Mouse (Mus musculus): ENCODE measurements around the gene Eif3l.
A peak's percentile ranks its signal among the peaks of the same experiment; 100 is the strongest.

Eif3l gene

GRCm38 (mm10) chr15:79127101-79127500 lies 52.1 kb downstream of the Eif3l start:
- DNase-seq: peak; percentile 92

- DNase-seq: peak; percentile 76
Observed at GRCm38 (mm10) chr15:79128208-79128607, 53.2 kb downstream of the Eif3l start.

- no peak for DNase-seq
Observed at GRCm38 (mm10) chr15:79129311-79129710, 54.3 kb downstream of the Eif3l start.

GRCm38 (mm10) chr15:79130782-79131181 lies 55.8 kb downstream of the Eif3l start:
- peak; percentile 91 for DNase-seq

- peak; percentile 98 for DNase-seq
Observed at GRCm38 (mm10) chr15:79131442-79131841, 56.5 kb downstream of the Eif3l start.

- peak; percentile 98 for DNase-seq
Observed at GRCm38 (mm10) chr15:79133191-79133661, 58.2 kb downstream of the Eif3l start.

GRCm38 (mm10) chr15:79134496-79135270 lies 59.7 kb downstream of the Eif3l start:
- DNase-seq: no peak

GRCm38 (mm10) chr15:79135332-79135731 lies 60.4 kb downstream of the Eif3l start:
- no peak for DNase-seq

- no peak for DNase-seq
Observed at GRCm38 (mm10) chr15:79135783-79136575, 61.0 kb downstream of the Eif3l start.

GRCm38 (mm10) chr15:79139640-79140039 lies 64.7 kb downstream of the Eif3l start:
- DNase-seq: no peak

GRCm38 (mm10) chr15:79140866-79141565 lies 66.0 kb downstream of the Eif3l start, which contains the start of the genes Polr2f and 1700088E04Rik:
Polr2f (plus strand) TSS chr15:79141009.
1700088E04Rik (minus strand) TSS chr15:79141253.
- peak; percentile 100 for DNase-seq

GRCm38 (mm10) chr15:79141566-79141917 lies 66.6 kb downstream of the Eif3l start:
- no peak for DNase-seq

- DNase-seq: no peak
Observed at GRCm38 (mm10) chr15:79143316-79143715, 68.3 kb downstream of the Eif3l start.
